Mouse (Mus musculus) liver, embryonic 14.5 days (tissue): Measurements from ENCODE around the gene Npat. TPM values are rescaled to one million over a fixed set of nuclear protein-coding genes. Genes with fewer than 3 reads are reported as not detected.
A peak's percentile ranks its signal among the peaks of the same experiment; 100 is the strongest.

Experiments used
- ATAC-seq: fragments of 200-750 bp; cut with Nextera tagmentation; 2 replicates; pipeline ENCODE4 v1.8.0; 2017; ENCODE audit warnings: moderate number of reproducible peaks, mild to moderate bottlenecking, moderate library complexity; ENCODE audit not compliant: insufficient read depth
- DNase-seq, 3 experiments: peaks; one replicate each; pipeline ENCODE4 v3.0.0-alpha.2; 2012 to 2013; ENCODE audit warnings: low read depth in 3 of 3, low spot score in 3 of 3
- H3K27ac ChIP-seq: fragments of 300-500 bp; sonication (generic); 2 replicates; pipeline ENCODE4 v1.5.1; 2014; ENCODE audit warnings: moderate library complexity, mild to moderate bottlenecking, control low read depth, inconsistent platforms
- H3K27me3 ChIP-seq: fragments of 300-500 bp; sonication (generic); 2 replicates; pipeline ENCODE4 v1.6.1; 2014; ENCODE audit warnings: mild to moderate bottlenecking, low read length, moderate library complexity; ENCODE audit not compliant: control insufficient read depth, insufficient read depth
- H3K36me3 ChIP-seq: fragments of 300-500 bp; sonication (generic); replicated peaks from 2 replicates; pipeline ENCODE4 v1.6.1; 2014; ENCODE audit warnings: low read depth; ENCODE audit not compliant: control insufficient read depth, insufficient read depth
- H3K4me1 ChIP-seq, 2 experiments: fragments of 200-500 bp in 1 of 2; fragments of 300-500 bp in 1 of 2; sonication (generic) in 1 of 2; replicated peaks; 2 replicates each; pipeline ENCODE4 v1.6.1; 2012 to 2014; ENCODE audit warnings: antibody characterized with exemption in 1 of 2, inconsistent platforms in 1 of 2, low read length in 1 of 2; ENCODE audit not compliant: control insufficient read depth in 2 of 2, insufficient read depth in 2 of 2
- H3K4me2 ChIP-seq: fragments of 300-500 bp; sonication (generic); 2 replicates; pipeline ENCODE4 v1.6.1; 2014; ENCODE audit warnings: low read depth, mild to moderate bottlenecking, control low read depth, moderate library complexity
- H3K4me3 ChIP-seq, 2 experiments: fragments of 200-500 bp in 1 of 2; fragments of 300-500 bp in 1 of 2; sonication (generic) in 1 of 2; 2 replicates each; pipeline ENCODE4 v1.5.1; 2012 to 2014; ENCODE audit warnings: low read depth in 2 of 2, low read length in 2 of 2, mild to moderate bottlenecking in 2 of 2, control low read depth in 1 of 2, inconsistent platforms in 1 of 2, moderate library complexity in 1 of 2; ENCODE audit not compliant: insufficient read depth in 1 of 2
- H3K9ac ChIP-seq: fragments of 300-500 bp; sonication (generic); replicated peaks from 2 replicates; pipeline ENCODE4 v1.6.1; 2014; ENCODE audit warnings: mild to moderate bottlenecking, control low read depth, moderate library complexity
- H3K9me3 ChIP-seq: fragments of 300-500 bp; sonication (generic); 2 replicates; pipeline ENCODE4 v1.6.1; 2016; ENCODE audit warnings: low read length, mixed read lengths; ENCODE audit not compliant: control insufficient read depth
- CTCF ChIP-seq: IDR thresholded peaks from 2 replicates; pipeline ENCODE4 v1.5.1; 2016; ENCODE audit warnings: antibody characterized with exemption, low read depth, control low read depth
- EP300 ChIP-seq: IDR thresholded peaks from 2 replicates; pipeline ENCODE4 v1.6.1; 2016; ENCODE audit warnings: antibody characterized with exemption, low read depth
- WGBS: fragments of 180-500 bp; shearing (Covaris S2); extraction: QIAGEN DNeasy Blood & Tissue Kit; methylation state at CpG from one replicate; pipeline ENCODE4 v1.1.7; 2014; ENCODE audit not compliant: insufficient replicate concordance; 5-methylcytosine and 5-hydroxymethylcytosine counted together
- polyA plus RNA-seq, 2 experiments: library from polyadenylated mRNA; depleted of rRNA in 1 of 2; stranded (reverse) in 1 of 2; unstranded in 1 of 2; fragments of >200 nt; fragmentation: Nextera tagmentation in 1 of 2; extraction: Ambion mirVana in 1 of 2; gene quantifications; 2 replicates each; pipeline versions ENCODE4 v1.2.1 to v1.2.3; 2012 to 2014

The Npat gene
- polyA plus RNA-seq, 2 experiments, result 5.1 to 10.4 TPM

DNA sequence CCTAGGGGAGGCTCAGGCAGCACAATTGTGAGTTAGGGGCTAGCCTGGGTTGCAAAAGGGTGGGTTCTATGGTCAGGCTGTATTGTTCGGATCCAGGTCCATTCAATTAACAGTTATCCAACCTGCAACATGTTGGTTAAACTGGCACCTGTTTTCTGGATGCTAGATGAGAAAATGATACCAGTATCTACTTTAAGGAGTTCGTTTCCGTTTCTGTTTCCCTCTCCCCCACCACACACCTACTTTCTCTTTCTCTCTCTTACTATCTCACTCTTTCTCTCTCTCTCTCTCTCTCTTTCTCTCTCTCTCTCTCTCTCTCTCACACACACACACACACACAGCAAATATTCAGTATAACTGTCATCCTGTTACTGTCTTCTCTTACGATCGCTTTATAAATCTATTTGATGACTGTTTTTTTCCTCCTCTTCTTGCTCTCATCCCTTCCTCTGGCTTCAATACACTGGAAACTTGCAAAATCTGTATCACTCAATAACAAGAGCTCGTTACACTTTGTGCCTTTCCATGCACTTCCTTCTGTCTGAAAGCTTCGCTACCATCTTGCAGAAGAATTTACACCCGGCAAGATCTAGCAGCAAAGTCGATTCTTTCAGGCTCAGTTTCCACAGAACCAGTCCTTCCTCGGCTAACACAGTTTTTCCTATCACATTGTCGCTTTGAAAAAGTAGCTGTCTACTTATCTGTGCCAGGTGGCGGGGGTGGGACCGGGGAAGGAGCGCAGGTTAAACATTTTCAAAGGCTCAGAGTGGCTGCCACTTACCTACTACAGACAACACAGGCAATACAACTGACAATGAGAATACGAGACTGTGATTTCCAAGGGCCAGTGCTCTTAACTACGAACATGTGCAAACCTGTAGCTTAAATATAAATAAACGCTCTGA is 1.2 kb upstream of the Npat start:
- Histone ChIP-seq H3K27ac (peak overlapping the region; percentile 30), H3K9ac (peak overlapping the region; percentile 65), H3K4me2 (peak overlapping the region; percentile 96), H3K27me3 (no peaks in the 10 kb centered on the region), H3K36me3 (no peaks in the 10 kb centered on the region; the same call in 1 of the 2 replicates), H3K4me1 (peaks cover 0 to 4% of the 10 kb centered on the region in 2 experiments; a peak in 3 of 4 replicates), H3K4me3 (peak overlapping the region; percentile 77 to 95), H3K9me3 (no peaks in the 10 kb centered on the region)
- no peak for TF ChIP-seq CTCF
- ATAC-seq (no peak), DNase-seq (peak; percentile 20 to 42 (median 40))
- 10% methylated on average over 17 of the region's 17 CpGs for WGBS

DNA sequence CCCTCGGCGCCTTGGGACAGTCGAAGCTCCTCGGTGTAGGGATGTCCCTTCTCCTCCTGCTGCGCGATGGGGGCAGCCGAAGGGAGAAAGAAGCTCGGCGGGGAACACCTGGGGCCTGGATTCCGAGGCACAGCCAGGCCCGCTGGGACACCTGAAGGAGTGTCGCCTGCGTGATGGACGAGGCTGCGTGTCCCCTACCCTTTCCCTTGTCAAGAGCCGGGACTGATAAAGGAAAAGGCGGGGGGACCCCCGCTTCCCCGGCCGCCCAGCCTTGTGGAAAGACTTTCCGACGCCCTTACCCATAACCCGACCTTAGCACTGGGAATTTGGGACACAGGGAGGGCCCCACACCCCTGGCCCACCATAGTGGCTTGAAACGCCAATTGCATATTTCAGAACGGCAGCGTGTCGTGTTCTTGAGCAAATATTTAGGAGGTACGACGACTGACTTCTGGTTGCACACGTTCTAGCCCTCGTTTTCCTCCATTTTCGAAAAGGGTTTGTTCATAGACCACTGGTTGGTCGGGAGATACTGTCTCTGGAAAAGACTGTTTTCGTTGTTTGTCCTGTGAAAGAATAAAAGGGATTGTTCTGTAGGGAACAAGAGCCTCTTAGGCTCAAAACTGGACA is 604 bp downstream of the Npat start:
- H3K9ac ChIP-seq, result peak overlapping the region; percentile 96
- H3K27ac ChIP-seq, result peak overlapping the region; percentile 68
- under 1% methylated on average over 32 of the region's 34 CpGs for WGBS
- H3K27me3 ChIP-seq, result no peaks in the 10 kb centered on the region
- H3K36me3 ChIP-seq, result no peaks in the 10 kb centered on the region; the same call in 1 of the 2 replicates
- no peak for TF ChIP-seq EP300
- TF ChIP-seq CTCF, result no peak
- H3K4me2 ChIP-seq, result peak overlapping the region; percentile 83
- peak overlapping the region; percentile 83 to 95 for H3K4me3 ChIP-seq
- H3K9me3 ChIP-seq, result no peaks in the 10 kb centered on the region
- DNase-seq (peak in 2 of 3 experiments; percentile 11 to 22), ATAC-seq (peak; percentile 33; the same call in 1 of the 2 replicates)
- peaks cover 0 to 4% of the 10 kb centered on the region in 2 experiments; a peak in 3 of 4 replicates for H3K4me1 ChIP-seq

DNA sequence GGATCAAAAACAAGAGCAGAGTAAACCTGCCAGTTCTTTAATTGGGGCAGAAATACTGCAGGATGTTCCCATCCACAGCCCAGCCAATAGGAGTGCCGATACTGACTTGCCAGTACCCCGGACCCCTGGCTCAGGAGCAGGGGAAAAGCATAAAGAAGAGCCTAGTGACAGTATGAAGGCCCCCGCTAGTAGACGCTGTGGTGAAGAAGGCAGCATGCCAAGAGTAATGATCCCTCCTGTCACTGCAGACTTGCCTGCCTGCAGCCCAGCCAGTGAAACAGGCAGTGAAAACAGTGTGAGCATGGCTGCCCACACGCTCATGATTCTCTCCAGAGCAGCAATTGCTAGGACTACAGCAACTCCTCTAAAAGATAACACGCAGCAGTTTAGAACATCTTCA is 33.8 kb downstream of the Npat start:
- H3K27ac ChIP-seq, result no peak overlapping the region
- peaks cover 56% of the 10 kb centered on the region for H3K36me3 ChIP-seq
- no peak for DNase-seq
- ATAC-seq, result no peak
- no peaks in the 10 kb centered on the region; a peak in 1 of 4 replicates for H3K4me1 ChIP-seq
- H3K9ac ChIP-seq, result no peak overlapping the region
- TF ChIP-seq CTCF, result no peak
- no peak for TF ChIP-seq EP300
- H3K4me2 ChIP-seq, result no peak overlapping the region
- H3K9me3 ChIP-seq, result no peaks in the 10 kb centered on the region
- H3K4me3 ChIP-seq, result no peak overlapping the region
- WGBS, result 90% methylated on average over 6 of the region's 6 CpGs
- H3K27me3 ChIP-seq, result no peaks in the 10 kb centered on the region

DNA sequence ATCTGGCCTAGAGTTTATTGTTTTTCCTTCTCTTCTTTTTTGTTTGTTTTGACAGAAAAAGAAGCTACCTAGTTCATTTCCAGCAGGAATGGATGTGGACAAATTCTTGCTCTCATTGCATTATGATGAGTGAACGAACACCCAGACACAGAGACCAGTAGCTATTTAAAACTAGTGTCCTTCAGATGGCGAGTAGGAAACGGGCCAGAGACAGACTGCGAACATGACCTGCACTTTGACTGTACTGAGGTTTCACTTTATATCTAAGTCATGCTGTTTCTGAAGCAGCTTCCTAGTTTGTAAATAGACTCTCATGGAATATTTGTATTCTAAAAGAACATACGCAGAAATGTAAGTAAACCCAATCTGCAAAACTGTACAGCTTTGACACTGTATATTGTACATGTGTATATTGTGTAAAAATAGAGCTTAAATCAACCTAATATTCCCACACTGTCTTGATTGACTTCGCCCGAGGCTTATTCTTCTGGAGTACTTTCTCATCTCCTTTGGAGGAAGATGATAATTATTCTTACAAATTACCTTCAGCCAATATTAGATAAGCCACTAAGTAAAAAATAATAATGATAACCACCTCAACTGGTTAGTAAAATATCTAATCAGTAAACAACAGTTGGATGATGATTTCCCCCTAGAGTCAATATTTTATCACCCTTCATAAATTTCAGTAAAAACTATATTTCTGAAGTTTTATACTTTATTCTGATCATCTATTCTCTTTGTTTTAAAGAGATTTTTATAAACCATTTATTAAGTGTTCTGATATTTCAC is 35.9 kb downstream of the Npat start:
- H3K4me3 ChIP-seq, result no peak overlapping the region
- no peak overlapping the region for H3K27ac ChIP-seq
- H3K9ac ChIP-seq, result no peak overlapping the region
- H3K4me1 ChIP-seq, result no peaks in the 10 kb centered on the region; a peak in 1 of 4 replicates
- DNase-seq, result no peak
- no peaks in the 10 kb centered on the region for H3K9me3 ChIP-seq
- no peak overlapping the region for H3K4me2 ChIP-seq
- no peak for TF ChIP-seq CTCF
- TF ChIP-seq EP300, result no peak
- H3K27me3 ChIP-seq, result no peaks in the 10 kb centered on the region
- no peak for ATAC-seq
- H3K36me3 ChIP-seq, result peaks cover 44% of the 10 kb centered on the region
- 69% methylated on average over 7 of the region's 7 CpGs for WGBS
